Mouse (Mus musculus): Measurements from ENCODE around the gene Megf6. TPM values are rescaled to one million over a fixed set of nuclear protein-coding genes. Genes with fewer than 3 reads are reported as not detected.

Megf6 gene
- polyA plus RNA-seq, 1 experiment from 2014 or later = 4.4 TPM

DNA sequence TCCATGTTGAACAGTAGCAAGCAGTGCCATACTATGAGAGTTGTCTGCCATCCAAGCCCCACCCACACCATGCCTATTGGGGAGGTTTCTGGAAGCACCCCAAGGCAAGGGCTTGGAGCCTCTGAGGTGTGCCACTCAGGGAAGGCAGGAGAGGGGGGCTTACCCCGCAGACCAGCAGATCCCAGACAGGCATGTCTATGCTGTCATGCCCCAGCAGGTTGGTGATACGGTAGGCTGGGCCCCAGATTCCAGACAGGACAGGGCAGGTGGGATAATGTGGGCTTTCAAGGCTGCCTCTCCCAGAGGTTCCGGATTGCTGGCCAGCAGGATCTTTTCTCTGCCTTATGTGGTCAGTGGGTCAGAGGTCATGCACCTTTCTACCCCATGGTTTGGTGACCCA lies 65.5 kb downstream of the Megf6 start:
- H3K27me3 ChIP-seq (replicated peaks; ENCODE audit: control insufficient read depth, insufficient read depth, low read length) = no peaks in the 10 kb centered on the region
- H3K4me2 ChIP-seq (replicated peaks; ENCODE audit: low read depth) = no peak overlapping the region
- H3K9me3 ChIP-seq (ENCODE audit: control insufficient read depth) = no peaks in the 10 kb centered on the region
- WGBS = 86% methylated on average over 3 of the region's 3 CpGs
- H3K9ac ChIP-seq (ENCODE audit: low read depth, low read length) = no peak overlapping the region
- H3K36me3 ChIP-seq (ENCODE audit: control insufficient read depth, insufficient read depth) = no peaks in the 10 kb centered on the region
- no peaks in the 10 kb centered on the region for H3K4me1 ChIP-seq (replicated peaks; ENCODE audit: control insufficient read depth, insufficient read depth, low read length)
- no peak for ATAC-seq
- no peak overlapping the region for H3K27ac ChIP-seq (ENCODE audit: low read depth, low read length)
- H3K4me3 ChIP-seq (ENCODE audit: low read depth, low read length) = no peak overlapping the region
- TF ChIP-seq CTCF (IDR thresholded peaks at IDR 0.05; ENCODE audit: low read depth) = no peak

DNA sequence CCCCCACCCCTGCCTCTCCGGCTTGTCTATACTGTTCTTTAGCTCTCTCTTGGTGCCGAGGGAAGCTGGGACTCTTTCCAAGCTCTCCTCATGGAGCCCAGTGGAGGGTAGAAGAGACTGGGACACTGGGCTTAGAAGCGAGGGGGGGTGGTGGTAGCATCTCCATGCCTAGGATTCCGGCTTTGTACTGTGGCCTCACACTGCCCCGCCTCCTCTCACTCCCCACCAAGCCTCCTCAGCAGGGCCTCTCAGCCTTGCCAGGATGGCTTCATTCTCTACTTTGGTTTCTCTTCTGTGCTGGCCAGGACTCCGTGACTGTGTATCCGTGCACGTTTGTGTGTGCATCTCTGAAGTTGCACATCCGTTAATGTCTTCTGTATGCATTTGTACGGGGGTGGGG lies 66.4 kb downstream of the Megf6 start:
- Histone ChIP-seq H3K27ac (ENCODE audit: low read depth, low read length) (no peak overlapping the region), H3K27me3 (replicated peaks; ENCODE audit: control insufficient read depth, insufficient read depth, low read length) (no peaks in the 10 kb centered on the region), H3K4me2 (replicated peaks; ENCODE audit: low read depth) (peak overlapping the region; percentile 57), H3K4me3 (ENCODE audit: low read depth, low read length) (no peak overlapping the region), H3K36me3 (ENCODE audit: control insufficient read depth, insufficient read depth) (no peaks in the 10 kb centered on the region), H3K4me1 (replicated peaks; ENCODE audit: control insufficient read depth, insufficient read depth, low read length) (no peaks in the 10 kb centered on the region), H3K9ac (ENCODE audit: low read depth, low read length) (no peak overlapping the region), H3K9me3 (ENCODE audit: control insufficient read depth) (no peaks in the 10 kb centered on the region)
- 22% methylated on average over 10 of the region's 10 CpGs for WGBS
- TF ChIP-seq CTCF (IDR thresholded peaks at IDR 0.05; ENCODE audit: low read depth) = no peak
- no peak for ATAC-seq

DNA sequence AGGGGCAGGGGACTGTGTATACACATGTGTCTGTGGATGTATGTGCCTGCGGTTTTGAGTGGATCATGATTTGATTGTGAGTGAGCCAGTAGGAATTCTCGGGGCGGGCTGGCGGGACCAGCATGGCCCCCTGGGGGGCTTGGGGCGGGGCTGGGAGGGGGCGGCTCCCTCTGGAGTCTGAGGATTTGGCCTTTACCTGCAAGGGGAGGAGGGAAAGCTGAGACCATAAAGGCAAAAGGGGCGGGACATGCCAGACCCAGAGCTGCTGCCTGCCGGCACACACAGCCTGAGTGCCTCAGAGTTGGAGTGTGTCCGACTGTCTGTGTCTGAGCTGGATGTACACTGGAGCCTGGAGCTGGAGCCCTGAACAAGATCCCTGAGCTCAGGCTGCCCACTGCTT lies 66.8 kb downstream of the Megf6 start:
- Histone ChIP-seq H3K4me2 (replicated peaks; ENCODE audit: low read depth) (peak overlapping the region; percentile 57), H3K27ac (ENCODE audit: low read depth, low read length) (no peak overlapping the region), H3K9me3 (ENCODE audit: control insufficient read depth) (no peaks in the 10 kb centered on the region), H3K9ac (ENCODE audit: low read depth, low read length) (no peak overlapping the region), H3K4me1 (replicated peaks; ENCODE audit: control insufficient read depth, insufficient read depth, low read length) (no peaks in the 10 kb centered on the region), H3K36me3 (ENCODE audit: control insufficient read depth, insufficient read depth) (no peaks in the 10 kb centered on the region), H3K27me3 (replicated peaks; ENCODE audit: control insufficient read depth, insufficient read depth, low read length) (no peaks in the 10 kb centered on the region), H3K4me3 (ENCODE audit: low read depth, low read length) (0 out of 2 replicates have a peak overlapping the region, but pooled peaks have one; percentile 3)
- ATAC-seq = peak; percentile 48; the same call in 1 of the 2 replicates
- no peak for TF ChIP-seq CTCF (IDR thresholded peaks at IDR 0.05; ENCODE audit: low read depth)
- WGBS = 8% methylated on average over 9 of the region's 9 CpGs

- no peaks in the 10 kb centered on the region for H3K27me3 ChIP-seq (replicated peaks; ENCODE audit: control insufficient read depth, insufficient read depth, low read length)
- no peak overlapping the region for H3K4me3 ChIP-seq (ENCODE audit: low read depth, low read length)
- no peak overlapping the region for H3K4me2 ChIP-seq (replicated peaks; ENCODE audit: low read depth)
- no peak overlapping the region for H3K9ac ChIP-seq (ENCODE audit: low read depth, low read length)
- TF ChIP-seq CTCF (IDR thresholded peaks at IDR 0.05; ENCODE audit: low read depth) = no peak
- H3K27ac ChIP-seq (ENCODE audit: low read depth, low read length) = no peak overlapping the region
- no peaks in the 10 kb centered on the region for H3K9me3 ChIP-seq (ENCODE audit: control insufficient read depth)
- no peak for ATAC-seq
- no peaks in the 10 kb centered on the region for H3K36me3 ChIP-seq (ENCODE audit: control insufficient read depth, insufficient read depth)
- WGBS = 85% methylated on average over 8 of the region's 8 CpGs
- H3K4me1 ChIP-seq (replicated peaks; ENCODE audit: control insufficient read depth, insufficient read depth, low read length) = no peaks in the 10 kb centered on the region
Measured at GRCm38 (mm10) chr4:154239199-154239598, 68.7 kb downstream of the Megf6 start.

DNA sequence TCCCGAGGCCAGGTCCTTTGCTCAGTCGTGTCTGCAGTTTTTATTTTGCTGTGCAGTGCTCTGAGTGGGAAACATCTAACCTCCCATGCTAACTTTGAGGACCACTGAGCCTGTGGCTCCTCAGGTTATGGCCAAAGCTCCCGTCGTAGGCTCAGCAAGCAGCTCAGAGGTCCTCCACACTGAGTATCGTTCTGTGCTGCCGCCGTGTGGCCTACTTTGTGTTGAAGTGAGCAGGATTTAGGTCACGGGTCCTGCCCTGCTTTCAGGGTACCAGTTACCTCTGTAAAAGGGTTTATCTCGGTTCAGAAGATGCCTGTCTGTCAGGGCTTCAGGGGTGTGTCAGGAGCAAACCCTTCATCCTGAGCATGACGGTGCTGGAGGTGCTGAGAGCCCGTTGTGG lies 70.1 kb downstream of the Megf6 start:
- Histone ChIP-seq H3K4me2 (replicated peaks; ENCODE audit: low read depth) (no peak overlapping the region), H3K4me3 (ENCODE audit: low read depth, low read length) (no peak overlapping the region), H3K27me3 (replicated peaks; ENCODE audit: control insufficient read depth, insufficient read depth, low read length) (no peaks in the 10 kb centered on the region), H3K36me3 (ENCODE audit: control insufficient read depth, insufficient read depth) (no peaks in the 10 kb centered on the region), H3K4me1 (replicated peaks; ENCODE audit: control insufficient read depth, insufficient read depth, low read length) (no peaks in the 10 kb centered on the region), H3K9ac (ENCODE audit: low read depth, low read length) (no peak overlapping the region), H3K9me3 (ENCODE audit: control insufficient read depth) (no peaks in the 10 kb centered on the region), H3K27ac (ENCODE audit: low read depth, low read length) (no peak overlapping the region)
- 67% methylated on average over 11 of the region's 11 CpGs for WGBS
- no peak for ATAC-seq
- peak; percentile 25; the same call in 1 of the 2 replicates for TF ChIP-seq CTCF (IDR thresholded peaks at IDR 0.05; ENCODE audit: low read depth)

GRCm38 (mm10) chr4:154245342-154245741 lies 74.8 kb downstream of the Megf6 start:
- Histone ChIP-seq H3K4me3 (ENCODE audit: low read depth, low read length) (no peak overlapping the region), H3K27ac (ENCODE audit: low read depth, low read length) (no peak overlapping the region), H3K27me3 (replicated peaks; ENCODE audit: control insufficient read depth, insufficient read depth, low read length) (no peaks in the 10 kb centered on the region), H3K9me3 (ENCODE audit: control insufficient read depth) (no peaks in the 10 kb centered on the region), H3K4me2 (replicated peaks; ENCODE audit: low read depth) (no peak overlapping the region), H3K4me1 (replicated peaks; ENCODE audit: control insufficient read depth, insufficient read depth, low read length) (no peaks in the 10 kb centered on the region), H3K9ac (ENCODE audit: low read depth, low read length) (no peak overlapping the region), H3K36me3 (ENCODE audit: control insufficient read depth, insufficient read depth) (no peaks in the 10 kb centered on the region)
- 72% methylated on average over 7 of the region's 7 CpGs for WGBS
- no peak for ATAC-seq
- TF ChIP-seq CTCF (IDR thresholded peaks at IDR 0.05; ENCODE audit: low read depth) = no peak

All from intestine, postnatal 0 days (tissue).